ENCODE assay signal across 8 mouse cellular contexts in the genomic region with DNA sequence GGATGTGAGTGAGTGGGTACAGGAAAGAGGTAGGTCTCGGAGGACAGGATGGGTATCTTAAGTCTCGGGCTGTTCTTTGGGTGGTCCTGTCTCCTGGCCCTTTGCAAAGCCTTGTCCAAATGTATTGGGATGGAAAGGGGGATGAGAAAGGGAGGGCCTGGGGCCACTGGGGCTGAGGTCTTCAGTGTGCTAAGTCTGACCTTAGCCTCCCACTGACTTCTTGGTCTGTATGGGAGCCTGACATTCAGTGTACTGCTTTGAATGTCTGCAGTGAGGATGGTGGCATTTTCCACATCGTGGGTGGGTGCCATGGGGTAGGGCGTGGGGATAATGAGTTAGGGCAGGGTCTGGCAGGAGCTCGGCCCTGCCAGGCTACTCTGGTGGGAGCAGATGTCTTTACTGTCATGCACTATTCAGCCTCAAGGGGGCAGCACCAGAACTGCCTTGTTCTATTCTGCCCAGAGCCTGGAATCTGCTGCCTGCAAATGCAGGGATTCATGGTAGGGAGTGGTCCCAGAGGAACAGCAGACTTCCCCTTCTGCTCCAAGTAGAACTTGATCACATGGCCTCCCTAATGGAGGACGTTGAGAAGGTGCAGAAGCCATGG. TPM values are rescaled to one million over a fixed set of nuclear protein-coding genes. Genes with fewer than 3 reads are reported as not detected.
A peak's percentile ranks its signal among the peaks of the same experiment; 100 is the strongest.
DNase-seq lines count a peak whose midpoint lies in the region; ATAC-seq and TF ChIP-seq lines count a peak whose summit lies in the region.

No protein-coding gene starts in this region.

- H3K27me3 ChIP-seq in neural tube, embryonic 15.5 days (replicated peaks) = no peaks in the 10 kb centered on the region
- H3K27me3 ChIP-seq in kidney, embryonic 16.5 days (ENCODE audit: insufficient read depth, low read length) = no peaks in the 10 kb centered on the region

- peak; percentile 80 for DNase-seq in neural tube, embryonic 10.5 days (ENCODE audit: extremely low spot score, low spot score)
- DNase-seq in cerebellum, postnatal 14 days = peak; percentile 81 to 90
- peak; percentile 44 for DNase-seq in gastrocnemius, adult 2 months
- peak; percentile 58 for DNase-seq in liver
- DNase-seq in natural killer cell, adult 2 months (ENCODE audit: low spot score in 2 of 2) = peak; percentile 27 to 39
- peak; percentile 82 for DNase-seq in testis, postnatal 10 days (ENCODE audit: low spot score)

- intact Hi-C loops in gastrocnemius, adult 2 months (cut with DNase I) = loop anchor here (5.0 kb wide), 1 partner anchor 588 kb away; no protein-coding TSS in a partner anchor

- no peaks in the 10 kb centered on the region for H3K4me1 ChIP-seq in neural tube, embryonic 15.5 days
- H3K4me1 ChIP-seq in kidney, embryonic 16.5 days (ENCODE audit: insufficient read depth, low read length) = no peaks in the 10 kb centered on the region

- H3K4me2 ChIP-seq in neural tube, embryonic 15.5 days = no peak overlapping the region
- H3K4me2 ChIP-seq in kidney, embryonic 16.5 days (replicated peaks; ENCODE audit: low read depth, low read length) = no peak overlapping the region

- H3K9me3 ChIP-seq in neural tube, embryonic 15.5 days (replicated peaks) = no peaks in the 10 kb centered on the region
- H3K9me3 ChIP-seq in kidney, embryonic 16.5 days (ENCODE audit: low read length) = no peaks in the 10 kb centered on the region

- H3K9ac ChIP-seq in neural tube, embryonic 15.5 days (replicated peaks) = no peak overlapping the region
- H3K9ac ChIP-seq in kidney, embryonic 16.5 days (replicated peaks; ENCODE audit: low read length) = no peak overlapping the region

- WGBS in neural tube, embryonic 15.5 days = 40% methylated on average over 6 of the region's 6 CpGs
- WGBS in kidney, embryonic 16.5 days = 40% methylated on average over 6 of the region's 6 CpGs

- no peak overlapping the region for H3K27ac ChIP-seq in neural tube, embryonic 15.5 days (replicated peaks)
- H3K27ac ChIP-seq in gastrocnemius, adult 2 months = no peak overlapping the region
- H3K27ac ChIP-seq in kidney, embryonic 16.5 days (ENCODE audit: low read length) = no peak overlapping the region

- no peak overlapping the region for H3K4me3 ChIP-seq in neural tube, embryonic 15.5 days (replicated peaks)
- H3K4me3 ChIP-seq in gastrocnemius, adult 2 months = no peak overlapping the region
- H3K4me3 ChIP-seq in kidney, embryonic 16.5 days (ENCODE audit: low read length) = no peak overlapping the region

- ATAC-seq in neural tube, embryonic 15.5 days (ENCODE audit: low FRiP score) = no peak
- peak; percentile 70 for ATAC-seq in kidney, embryonic 16.5 days (ENCODE audit: low FRiP score, low TSS enrichment)

- TF ChIP-seq CTCF in gastrocnemius, adult 2 months (IDR thresholded peaks at IDR 0.05) = peak; percentile 72

- no peaks in the 10 kb centered on the region for H3K36me3 ChIP-seq in neural tube, embryonic 15.5 days
- H3K36me3 ChIP-seq in kidney, embryonic 16.5 days (ENCODE audit: insufficient read depth, low read length) = no peaks in the 10 kb centered on the region

RNA-seq across cellular contexts. Expression of gene Foxi1, which starts 21.0 kb away (rescaled TPM):
- not detected in 2 replicates for polyA plus RNA-seq in neural tube, embryonic 15.5 days (2015; fragmentation: Nextera tagmentation; extraction: Ambion mirVana)
- not detected for total RNA-seq in gastrocnemius, adult 2 months (2021)
- 25.2 and 28.2 TPM in 2 replicates for polyA plus RNA-seq in kidney, embryonic 16.5 days (2015; fragmentation: Nextera tagmentation; extraction: Ambion mirVana)

Comparison
In these comparisons a context has a peak if more than half of its experiments do, and no peak if none do; other contexts are left out.
1. DNase-seq: peak in every context shown above with its lines; median percentile 86 in cerebellum, postnatal 14 days; 82 in testis, postnatal 10 days; 80 in neural tube, embryonic 10.5 days; 58 in liver; 44 in gastrocnemius, adult 2 months; 33 in natural killer cell, adult 2 months.
2. RNA of gene Foxi1, which starts 21.0 kb away (polyA plus RNA-seq): 25.2 to 28.2 TPM in kidney, embryonic 16.5 days; not detected in neural tube, embryonic 15.5 days; every median in the first group is over 10 times any median in the second.